Mouse (Mus musculus) brain, embryonic 14.5 days (tissue): ENCODE measurements around the gene Pkn1.

Source experiments
- CTCF ChIP-seq: fragments of 200-500 bp; IDR thresholded peaks from 2 replicates; pipeline ENCODE4 v1.5.1; 2012; ENCODE audit warnings: inconsistent platforms, mild to moderate bottlenecking, moderate library complexity, borderline replicate concordance; ENCODE audit not compliant: insufficient read depth, insufficient read length; ENCODE audit errors: extremely low read depth
- POLR2A ChIP-seq: fragments of 200-500 bp; IDR thresholded peaks from 2 replicates; pipeline ENCODE4 v1.6.1; 2012; ENCODE audit warnings: mild to moderate bottlenecking, inconsistent platforms, borderline replicate concordance; ENCODE audit not compliant: poor library complexity, insufficient read depth, insufficient read length, severe bottlenecking; ENCODE audit errors: extremely low read depth

- TF ChIP-seq CTCF (no peak), POLR2A (no peak)
Measured at GRCm38 (mm10) chr8:83698291-83698660, 703 bp downstream of the Pkn1 start.
